In genomic region chr13:67483625-67484423, GRCm38 (mm10) we compare ENCODE assay signal across 8 mouse cellular contexts. TPM values are rescaled to one million over a fixed set of nuclear protein-coding genes. Genes with fewer than 3 reads are reported as not detected.
DNase-seq lines count a peak whose midpoint lies in the region; ATAC-seq lines count a peak whose summit lies in the region.

Gene Zfp874b, minus strand, starts transcription at chr13:67484258.

- peaks cover 6% of the 10 kb centered on the region for H3K4me1 ChIP-seq in hindbrain, embryonic 16.5 days (ENCODE audit: control insufficient read depth, insufficient read depth, low read depth, low read length)

- peak; percentile 96 for ATAC-seq in hindbrain, embryonic 16.5 days

- H3K27me3 ChIP-seq in hindbrain, embryonic 16.5 days (replicated peaks; ENCODE audit: control insufficient read depth, insufficient read depth, low read length) = no peaks in the 10 kb centered on the region

- peak within 1 kb of the TSS; percentile 34; the same call in 1 of the 2 replicates for H3K27ac ChIP-seq in hindbrain, embryonic 16.5 days (ENCODE audit: low read depth, low read length)
- H3K27ac ChIP-seq in macrophage = peak within 1 kb of the TSS; percentile 66

- peak; percentile 58 for DNase-seq in WW6 (ENCODE audit: low read depth, low spot score)
- peak; percentile 36 to 65 for DNase-seq in cerebellum, postnatal 4 days (ENCODE audit: low spot score in 2 of 2)
- peak; percentile 94 for DNase-seq in gastrocnemius, adult 18-20 months (ENCODE audit: low spot score)
- peak; percentile 87 to 88 for DNase-seq in left cerebral cortex, adult 18-20 months (ENCODE audit: low spot score in 2 of 2)
- peak; percentile 91 for DNase-seq in right cerebral cortex, adult 18-20 months
- peak; percentile 39 for DNase-seq in urinary bladder, postnatal 10 days (ENCODE audit: low spot score)

- H3K36me3 ChIP-seq in hindbrain, embryonic 16.5 days (ENCODE audit: control insufficient read depth, insufficient read depth, low read length) = peaks cover 10% of the 10 kb centered on the region
- H3K36me3 ChIP-seq in macrophage (ENCODE audit: inconsistent target) = peaks cover 4% of the 10 kb centered on the region; the same call in 1 of the 2 replicates

- no peaks in the 10 kb centered on the region for H3K9me3 ChIP-seq in hindbrain, embryonic 16.5 days (ENCODE audit: control insufficient read depth, low read length)

- H3K4me2 ChIP-seq in hindbrain, embryonic 16.5 days (ENCODE audit: low read length) = peak within 1 kb of the TSS; percentile 85

- H3K9ac ChIP-seq in hindbrain, embryonic 16.5 days (ENCODE audit: low read depth, low read length) = peak within 1 kb of the TSS; percentile 73

- peak within 1 kb of the TSS; percentile 70 for H3K4me3 ChIP-seq in hindbrain, embryonic 16.5 days (ENCODE audit: low read length)
- peak within 1 kb of the TSS; percentile 71 for H3K4me3 ChIP-seq in macrophage (ENCODE audit: inconsistent target)

- peaks cover 10% of the 10 kb centered on the region; the same call in 1 of the 2 replicates for H3K79me2 ChIP-seq in macrophage (ENCODE audit: inconsistent target)

- 5% methylated on average over 20 of the region's 20 CpGs for WGBS in hindbrain, embryonic 16.5 days
- WGBS in macrophage (ENCODE audit: missing documents) = under 1% methylated on average over 20 of the region's 20 CpGs

RNA-seq across cellular contexts. Expression of gene Zfp874b, which starts in this region (rescaled TPM):
- 10 to 100 TPM; 14.2 to 19.2 TPM for total RNA-seq in gastrocnemius, adult 18-20 months (2021)
- 3.2 and 3.3 TPM in 2 replicates for polyA plus RNA-seq in hindbrain, embryonic 16.5 days (2015; fragmentation: Nextera tagmentation; extraction: Ambion mirVana)
- total RNA-seq in left cerebral cortex, adult 18-20 months (2021) = 10 to 100 TPM; 14.9 to 23.6 TPM
- total RNA-seq in macrophage (2018; cell fraction: chromatin; rRNA removed) = 10 to 100 TPM in 6 of 26 experiments, 1 to 10 TPM in 20; 2.6 to 25.1 (median 7.9) TPM
- 10 to 100 TPM in 2 of 26 experiments, 1 to 10 TPM in 24; 2.7 to 10.8 (median 4.9) TPM for total RNA-seq in macrophage (2018; cell fraction: cytosol; rRNA removed)
- total RNA-seq in macrophage (2018; cell fraction: nucleus; rRNA removed) = 10 to 100 TPM in 4 of 26 experiments, 1 to 10 TPM in 22; 3.0 to 14.2 (median 4.8) TPM
- polyA plus RNA-seq in macrophage (2018) = 4.9 to 9.3 TPM (median 7.7 TPM) in 3 replicates

Comparison
In these comparisons a context has a peak if more than half of its experiments do, and no peak if none do; other contexts are left out.
1. Peak in every context shown above with its lines: DNase-seq, ATAC-seq, H3K4me3 ChIP-seq and H3K27ac ChIP-seq.
2. DNase-seq: peak in every context shown above with its lines; median percentile 94 in gastrocnemius, adult 18-20 months; 91 in right cerebral cortex, adult 18-20 months; 88 in left cerebral cortex, adult 18-20 months; 58 in WW6; 50 in cerebellum, postnatal 4 days; 39 in urinary bladder, postnatal 10 days.